Mouse (Mus musculus): ENCODE measurements at regions not wholly inside any gene's neighbourhood (a gene's known extent, or its start where the extent isn't known, plus 50 kb on each side); places are given as distances from the start of the nearest gene placed in this dataset.

DNA sequence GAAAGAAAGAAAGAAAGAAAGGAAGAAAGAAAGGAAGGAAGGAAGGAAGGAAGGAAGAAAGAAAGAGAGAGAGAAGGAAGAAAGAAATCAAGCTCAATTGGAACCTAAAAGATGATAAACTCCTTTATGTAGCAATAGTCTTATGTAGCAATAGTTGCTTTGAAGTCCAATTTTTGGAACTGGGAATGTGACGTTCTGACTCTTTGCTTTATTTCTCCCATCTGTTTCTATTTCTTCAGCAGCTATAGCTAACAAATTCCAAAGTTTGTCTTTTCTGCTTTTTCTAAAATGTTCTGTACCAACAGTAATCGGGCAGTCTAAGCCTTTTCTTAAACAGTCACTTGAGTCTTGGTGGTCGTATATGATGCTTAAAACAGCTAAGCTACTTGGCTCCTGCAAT is 287.7 kb downstream of the Lmx1a start:
- 91% methylated on average over 3 of the region's 3 CpGs for WGBS
- no peak for DNase-seq (ENCODE audit: low spot score, missing footprints)
- ATAC-seq (ENCODE audit: low FRiP score) = no peak
- Histone ChIP-seq H3K4me1 (ENCODE audit: control insufficient read depth, insufficient read depth, low read length) (no peaks in the 10 kb centered on the region), H3K4me2 (no peak overlapping the region), H3K9me3 (ENCODE audit: control insufficient read depth, low read length) (no peaks in the 10 kb centered on the region), H3K36me3 (ENCODE audit: control insufficient read depth, insufficient read depth, low read length) (no peaks in the 10 kb centered on the region), H3K9ac (ENCODE audit: low read length) (no peak overlapping the region), H3K27me3 (ENCODE audit: control insufficient read depth, insufficient read depth, low read length) (no peaks in the 10 kb centered on the region), H3K27ac (ENCODE audit: low read depth, low read length) (no peak overlapping the region), H3K4me3 (ENCODE audit: low read depth, low read length) (no peak overlapping the region)

DNA sequence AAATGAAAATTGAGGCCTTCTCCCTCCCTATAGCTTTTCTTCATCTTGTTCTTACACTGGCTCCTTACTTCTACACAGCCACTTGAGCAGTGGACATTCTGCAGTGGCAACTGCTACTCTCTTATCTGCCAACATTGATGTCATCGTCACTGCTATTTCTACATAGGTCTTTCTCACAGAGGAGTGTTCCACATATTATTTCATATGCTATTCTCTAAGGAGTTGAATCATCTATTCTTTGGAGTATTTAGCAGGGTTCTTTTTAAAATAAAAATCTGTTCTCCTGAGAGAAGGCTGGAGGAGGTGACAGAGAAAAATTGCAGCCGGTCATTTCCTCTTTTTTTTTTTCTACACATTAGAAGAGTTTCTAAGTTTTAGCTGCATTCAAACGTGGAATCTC is 290.1 kb downstream of the Lmx1a start:
- no peaks in the 10 kb centered on the region for H3K27me3 ChIP-seq (ENCODE audit: control insufficient read depth, insufficient read depth, low read length)
- H3K27ac ChIP-seq (ENCODE audit: low read depth, low read length) = no peak overlapping the region
- no peak overlapping the region for H3K9ac ChIP-seq (ENCODE audit: low read length)
- no peaks in the 10 kb centered on the region for H3K9me3 ChIP-seq (ENCODE audit: control insufficient read depth, low read length)
- no peak for DNase-seq (ENCODE audit: low spot score, missing footprints)
- WGBS = 91% methylated on average over 3 of the region's 3 CpGs
- H3K4me2 ChIP-seq = no peak overlapping the region
- no peaks in the 10 kb centered on the region for H3K4me1 ChIP-seq (ENCODE audit: control insufficient read depth, insufficient read depth, low read length)
- H3K36me3 ChIP-seq (ENCODE audit: control insufficient read depth, insufficient read depth, low read length) = no peaks in the 10 kb centered on the region
- ATAC-seq (ENCODE audit: low FRiP score) = no peak
- H3K4me3 ChIP-seq (ENCODE audit: low read depth, low read length) = no peak overlapping the region

DNA sequence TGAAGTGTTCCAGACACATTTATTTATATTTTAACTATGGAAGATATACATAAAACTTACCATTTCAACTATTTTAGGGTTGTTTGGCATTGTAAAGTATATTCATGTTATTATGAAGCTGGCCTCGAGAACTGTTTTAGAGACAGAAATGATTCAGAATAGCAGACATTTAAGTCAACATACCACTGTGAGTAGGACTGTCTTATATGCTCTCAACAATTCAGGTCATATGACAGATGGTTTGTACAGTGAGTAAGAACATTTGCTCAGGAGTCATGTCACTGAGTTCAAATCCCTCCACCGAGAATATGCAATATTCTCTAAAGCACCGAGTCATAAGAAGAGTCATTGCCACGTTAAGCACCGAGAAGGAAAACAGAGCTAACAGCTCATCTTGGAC is 290.6 kb downstream of the Lmx1a start:
- Histone ChIP-seq H3K9me3 (ENCODE audit: control insufficient read depth, low read length) (no peaks in the 10 kb centered on the region), H3K4me2 (no peak overlapping the region), H3K36me3 (ENCODE audit: control insufficient read depth, insufficient read depth, low read length) (no peaks in the 10 kb centered on the region), H3K27ac (ENCODE audit: low read depth, low read length) (no peak overlapping the region), H3K27me3 (ENCODE audit: control insufficient read depth, insufficient read depth, low read length) (no peaks in the 10 kb centered on the region), H3K4me1 (ENCODE audit: control insufficient read depth, insufficient read depth, low read length) (no peaks in the 10 kb centered on the region), H3K4me3 (ENCODE audit: low read depth, low read length) (no peak overlapping the region), H3K9ac (ENCODE audit: low read length) (no peak overlapping the region)
- 92% methylated on average over 5 of the region's 5 CpGs for WGBS
- ATAC-seq (ENCODE audit: low FRiP score) (no peak), DNase-seq (ENCODE audit: low spot score, missing footprints) (no peak)

DNA sequence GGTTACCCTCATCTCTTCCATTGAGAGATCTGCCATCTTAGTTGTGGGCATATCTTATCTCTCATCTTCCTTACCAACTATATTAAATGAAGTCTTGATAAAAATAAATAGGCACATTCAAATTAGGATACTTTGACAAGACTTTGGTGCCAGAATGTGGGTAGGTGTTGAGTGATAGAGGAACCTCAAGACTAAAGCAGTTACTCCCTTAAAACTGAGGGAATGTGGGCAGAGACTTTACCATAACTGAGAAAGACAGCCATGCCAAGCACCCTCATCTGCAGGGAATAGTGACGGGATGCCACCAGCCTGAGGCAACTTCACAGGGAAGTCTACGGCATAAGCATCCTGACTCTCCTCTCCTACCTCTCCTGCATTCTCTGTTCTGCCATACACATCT is 292.3 kb downstream of the Lmx1a start:
- DNase-seq (ENCODE audit: low spot score, missing footprints) (no peak), ATAC-seq (ENCODE audit: low FRiP score) (no peak)
- H3K4me3 ChIP-seq (ENCODE audit: low read depth, low read length) = no peak overlapping the region
- WGBS = 84% methylated on average over 2 of the region's 2 CpGs
- H3K9ac ChIP-seq (ENCODE audit: low read length) = no peak overlapping the region
- no peak overlapping the region for H3K27ac ChIP-seq (ENCODE audit: low read depth, low read length)
- H3K4me2 ChIP-seq = no peak overlapping the region
- no peaks in the 10 kb centered on the region for H3K27me3 ChIP-seq (ENCODE audit: control insufficient read depth, insufficient read depth, low read length)
- no peaks in the 10 kb centered on the region for H3K4me1 ChIP-seq (ENCODE audit: control insufficient read depth, insufficient read depth, low read length)
- H3K36me3 ChIP-seq (ENCODE audit: control insufficient read depth, insufficient read depth, low read length) = no peaks in the 10 kb centered on the region
- no peaks in the 10 kb centered on the region for H3K9me3 ChIP-seq (ENCODE audit: control insufficient read depth, low read length)

DNA sequence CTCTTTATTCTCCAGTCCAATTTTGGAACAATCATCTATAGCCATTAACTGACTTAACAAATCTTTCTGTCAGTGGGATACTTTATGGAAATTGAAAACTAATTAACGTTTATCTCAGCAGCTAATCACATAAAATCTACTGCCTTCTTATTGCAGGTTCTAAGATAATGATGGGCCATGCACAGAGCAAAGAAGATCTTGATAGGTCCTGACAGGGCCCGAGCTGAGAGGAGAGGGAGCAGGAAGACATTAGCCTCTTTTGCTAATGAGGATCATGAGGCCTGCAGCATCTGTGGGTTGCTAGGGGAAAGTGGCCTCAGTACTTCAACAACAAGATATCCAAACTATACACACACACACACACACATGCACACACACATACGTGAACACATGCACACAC is 318.4 kb downstream of the Lmx1a start:
- H3K36me3 ChIP-seq (ENCODE audit: control insufficient read depth, insufficient read depth, low read length) = no peaks in the 10 kb centered on the region
- no peak for DNase-seq (ENCODE audit: low spot score, missing footprints)
- no peaks in the 10 kb centered on the region for H3K27me3 ChIP-seq (ENCODE audit: control insufficient read depth, insufficient read depth, low read length)
- no peaks in the 10 kb centered on the region for H3K9me3 ChIP-seq (ENCODE audit: control insufficient read depth, low read length)
- WGBS = 88% methylated on average over 3 of the region's 3 CpGs
- no peak overlapping the region for H3K4me2 ChIP-seq
- no peak overlapping the region for H3K27ac ChIP-seq (ENCODE audit: low read depth, low read length)
- no peak for ATAC-seq (ENCODE audit: low FRiP score)
- peaks cover 5% of the 10 kb centered on the region; the same call in 1 of the 2 replicates for H3K4me1 ChIP-seq (ENCODE audit: control insufficient read depth, insufficient read depth, low read length)
- no peak overlapping the region for H3K9ac ChIP-seq (ENCODE audit: low read length)
- no peak overlapping the region for H3K4me3 ChIP-seq (ENCODE audit: low read depth, low read length)

DNA sequence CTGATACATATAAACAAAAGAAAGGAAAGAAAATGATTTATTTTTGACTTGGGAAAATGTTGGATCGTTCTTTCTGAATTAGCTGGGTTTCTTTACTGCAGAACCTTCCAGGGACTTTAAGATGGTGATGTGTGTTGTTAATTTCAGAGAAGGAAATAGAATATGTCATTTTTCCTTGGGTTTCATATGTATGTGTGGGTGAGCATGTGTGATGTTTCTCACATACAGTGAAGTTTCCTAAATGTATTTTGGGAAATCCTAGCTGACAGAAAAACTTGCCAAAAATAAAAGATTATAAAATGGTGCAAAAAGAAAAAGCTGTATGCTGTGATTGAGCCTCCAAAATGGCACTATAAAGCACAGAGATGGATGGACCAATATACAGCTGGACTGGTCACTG is 319.2 kb downstream of the Lmx1a start:
- DNase-seq (ENCODE audit: low spot score, missing footprints) = no peak
- Histone ChIP-seq H3K27ac (ENCODE audit: low read depth, low read length) (no peak overlapping the region), H3K9me3 (ENCODE audit: control insufficient read depth, low read length) (no peaks in the 10 kb centered on the region), H3K27me3 (ENCODE audit: control insufficient read depth, insufficient read depth, low read length) (no peaks in the 10 kb centered on the region), H3K36me3 (ENCODE audit: control insufficient read depth, insufficient read depth, low read length) (no peaks in the 10 kb centered on the region), H3K9ac (ENCODE audit: low read length) (no peak overlapping the region), H3K4me2 (no peak overlapping the region), H3K4me1 (ENCODE audit: control insufficient read depth, insufficient read depth, low read length) (no peaks in the 10 kb centered on the region), H3K4me3 (ENCODE audit: low read depth, low read length) (no peak overlapping the region)
- ATAC-seq (ENCODE audit: low FRiP score) = no peak
- WGBS = 98% methylated on average over 1 of the region's 1 CpGs

DNA sequence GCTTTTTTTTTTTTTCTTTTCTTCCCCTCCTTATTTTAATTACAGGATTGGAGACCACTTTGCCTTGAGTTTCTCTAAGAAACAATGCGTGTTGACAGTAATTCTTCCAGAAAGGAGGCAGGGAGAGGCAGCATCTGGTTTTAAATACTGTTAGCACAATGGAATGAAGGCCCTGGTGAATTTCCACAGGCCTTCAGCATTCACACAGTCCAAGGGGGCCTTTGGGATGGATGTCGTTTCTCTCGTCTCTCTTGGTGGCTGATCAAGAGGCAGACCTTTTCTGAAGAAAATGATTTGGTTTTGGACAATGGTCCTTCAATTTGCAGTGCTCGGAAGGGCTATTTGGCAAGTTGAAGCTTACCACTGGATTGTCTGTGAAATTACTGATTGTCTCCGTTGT is 321.4 kb downstream of the Lmx1a start:
- Histone ChIP-seq H3K9ac (ENCODE audit: low read length) (no peak overlapping the region), H3K27ac (ENCODE audit: low read depth, low read length) (no peak overlapping the region), H3K4me1 (ENCODE audit: control insufficient read depth, insufficient read depth, low read length) (no peaks in the 10 kb centered on the region), H3K4me3 (ENCODE audit: low read depth, low read length) (no peak overlapping the region), H3K9me3 (ENCODE audit: control insufficient read depth, low read length) (no peaks in the 10 kb centered on the region), H3K36me3 (ENCODE audit: control insufficient read depth, insufficient read depth, low read length) (no peaks in the 10 kb centered on the region), H3K27me3 (ENCODE audit: control insufficient read depth, insufficient read depth, low read length) (no peaks in the 10 kb centered on the region), H3K4me2 (no peak overlapping the region)
- no peak for ATAC-seq (ENCODE audit: low FRiP score)
- WGBS = 59% methylated on average over 5 of the region's 5 CpGs
- no peak for DNase-seq (ENCODE audit: low spot score, missing footprints)

DNA sequence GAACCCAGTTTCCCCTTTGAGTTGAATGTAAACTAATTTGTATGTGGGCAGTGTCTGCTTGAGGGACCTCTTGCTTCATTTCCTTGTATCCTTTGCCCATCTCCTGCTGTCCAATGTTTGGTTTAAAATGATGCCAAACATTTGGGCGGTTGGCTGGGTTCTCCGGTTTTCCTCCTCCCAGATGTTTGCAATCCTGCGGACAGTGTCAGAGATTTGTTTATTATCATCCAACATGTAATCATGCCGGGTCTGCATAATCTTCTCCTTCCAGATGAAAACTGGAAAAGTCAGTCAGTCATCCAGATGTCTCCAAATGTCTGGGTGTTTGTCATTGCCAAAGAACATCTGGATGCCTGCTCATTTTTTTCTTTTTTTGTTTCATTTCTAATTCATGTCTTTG is 323.0 kb downstream of the Lmx1a start:
- H3K4me3 ChIP-seq (ENCODE audit: low read depth, low read length) = no peak overlapping the region
- 88% methylated on average over 4 of the region's 4 CpGs for WGBS
- no peak overlapping the region for H3K9ac ChIP-seq (ENCODE audit: low read length)
- no peaks in the 10 kb centered on the region for H3K36me3 ChIP-seq (ENCODE audit: control insufficient read depth, insufficient read depth, low read length)
- no peaks in the 10 kb centered on the region for H3K27me3 ChIP-seq (ENCODE audit: control insufficient read depth, insufficient read depth, low read length)
- H3K4me1 ChIP-seq (ENCODE audit: control insufficient read depth, insufficient read depth, low read length) = no peaks in the 10 kb centered on the region
- DNase-seq (ENCODE audit: low spot score, missing footprints) (no peak), ATAC-seq (ENCODE audit: low FRiP score) (no peak)
- H3K4me2 ChIP-seq = no peak overlapping the region
- H3K27ac ChIP-seq (ENCODE audit: low read depth, low read length) = no peak overlapping the region
- no peaks in the 10 kb centered on the region for H3K9me3 ChIP-seq (ENCODE audit: control insufficient read depth, low read length)

DNA sequence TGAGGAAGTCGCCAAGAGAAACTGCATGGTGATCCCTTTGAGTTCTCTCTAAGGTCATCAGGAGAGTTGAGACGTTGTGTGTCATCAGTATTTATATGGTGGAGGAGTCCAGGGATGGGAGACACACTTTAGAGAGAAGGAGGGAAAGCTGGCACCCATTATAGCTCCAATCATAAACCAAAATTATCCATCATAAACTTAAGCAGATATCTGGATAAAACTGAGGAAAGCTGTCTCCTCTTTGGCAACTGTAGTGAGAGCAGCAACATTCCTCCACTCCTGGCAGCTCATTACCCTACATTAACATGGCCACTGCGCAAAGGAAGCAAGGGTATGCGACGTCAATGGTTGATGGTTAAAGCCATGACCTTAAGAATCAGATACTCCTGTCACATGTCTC is 323.6 kb downstream of the Lmx1a start:
- Histone ChIP-seq H3K4me3 (ENCODE audit: low read depth, low read length) (no peak overlapping the region), H3K9ac (ENCODE audit: low read length) (no peak overlapping the region), H3K27me3 (ENCODE audit: control insufficient read depth, insufficient read depth, low read length) (no peaks in the 10 kb centered on the region), H3K27ac (ENCODE audit: low read depth, low read length) (no peak overlapping the region), H3K36me3 (ENCODE audit: control insufficient read depth, insufficient read depth, low read length) (no peaks in the 10 kb centered on the region), H3K4me1 (ENCODE audit: control insufficient read depth, insufficient read depth, low read length) (no peaks in the 10 kb centered on the region), H3K4me2 (no peak overlapping the region), H3K9me3 (ENCODE audit: control insufficient read depth, low read length) (no peaks in the 10 kb centered on the region)
- WGBS = 82% methylated on average over 5 of the region's 5 CpGs
- DNase-seq (ENCODE audit: low spot score, missing footprints) (no peak), ATAC-seq (ENCODE audit: low FRiP score) (no peak)

DNA sequence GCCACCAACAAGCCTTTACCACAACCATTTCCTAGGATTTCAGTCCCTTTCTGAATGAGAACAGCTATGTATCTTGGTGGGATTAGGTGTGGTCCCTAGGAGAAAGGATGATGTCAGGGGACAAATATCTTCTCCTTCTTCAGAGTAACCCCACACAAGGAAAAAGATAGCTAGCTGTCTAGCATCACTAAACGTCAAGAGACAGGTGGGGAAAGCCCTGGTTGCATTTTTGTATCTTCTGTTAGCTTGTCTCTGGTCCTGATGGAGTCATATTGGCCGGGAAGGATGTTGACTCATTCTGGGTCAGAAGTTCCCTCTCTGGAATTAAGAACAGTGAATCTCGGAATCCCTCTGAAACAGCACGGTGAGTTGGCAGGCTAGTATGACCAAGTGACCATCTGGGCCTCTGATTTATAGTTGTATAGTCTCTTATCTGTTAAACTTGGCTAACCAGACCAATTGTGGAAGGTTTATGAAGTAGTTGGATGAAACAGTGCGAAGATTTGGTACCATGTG is 327.4 kb downstream of the Lmx1a start:
- H3K4me1 ChIP-seq (ENCODE audit: control insufficient read depth, insufficient read depth, low read length) = no peaks in the 10 kb centered on the region
- no peak overlapping the region for H3K9ac ChIP-seq (ENCODE audit: low read length)
- H3K4me2 ChIP-seq = no peak overlapping the region
- no peaks in the 10 kb centered on the region for H3K27me3 ChIP-seq (ENCODE audit: control insufficient read depth, insufficient read depth, low read length)
- DNase-seq (ENCODE audit: low spot score, missing footprints) (no peak), ATAC-seq (ENCODE audit: low FRiP score) (no peak)
- no peaks in the 10 kb centered on the region for H3K9me3 ChIP-seq (ENCODE audit: control insufficient read depth, low read length)
- H3K27ac ChIP-seq (ENCODE audit: low read depth, low read length) = no peak overlapping the region
- H3K4me3 ChIP-seq (ENCODE audit: low read depth, low read length) = no peak overlapping the region
- no peaks in the 10 kb centered on the region for H3K36me3 ChIP-seq (ENCODE audit: control insufficient read depth, insufficient read depth, low read length)
- WGBS = 86% methylated on average over 5 of the region's 5 CpGs

All from midbrain, embryonic 11.5 days (tissue).